Mouse (Mus musculus) heart, adult 11 months (tissue): ENCODE measurements around the gene Jag2.

Source experiments
- DNase-seq: peaks from one replicate; pipeline ENCODE4 v3.0.0; 2022

The Jag2 gene

DNA sequence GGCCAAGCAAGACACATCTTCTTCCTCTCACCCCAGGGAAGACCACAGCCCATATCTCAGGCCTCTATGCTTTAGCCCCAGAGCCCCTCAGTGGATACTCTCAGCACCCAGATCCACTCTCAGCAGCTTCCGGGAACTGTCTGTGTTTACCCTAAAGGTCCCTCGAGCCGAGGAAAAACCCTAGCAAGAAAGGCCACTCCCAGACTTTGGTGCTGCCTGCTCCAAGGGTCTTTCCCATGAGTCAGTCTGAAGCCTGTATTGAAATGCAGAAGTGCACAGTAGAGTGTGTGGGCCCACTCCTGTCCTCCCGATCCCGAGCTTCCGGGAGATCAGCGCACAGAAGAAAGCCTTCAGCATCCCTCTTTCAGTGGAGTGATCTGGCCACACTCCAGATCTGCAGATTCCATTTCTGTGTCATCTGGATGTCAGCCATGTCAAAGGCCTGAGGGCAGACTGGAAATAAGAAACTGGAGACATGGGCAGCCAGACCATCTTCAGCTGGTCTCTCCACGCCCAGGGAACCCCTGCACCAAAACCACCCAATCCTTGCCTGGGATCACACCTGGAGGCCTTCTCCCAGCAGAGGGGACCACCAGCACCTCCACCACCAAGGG is 63.0 kb downstream of the Jag2 start:
- DNase-seq = peak; percentile 90

DNA sequence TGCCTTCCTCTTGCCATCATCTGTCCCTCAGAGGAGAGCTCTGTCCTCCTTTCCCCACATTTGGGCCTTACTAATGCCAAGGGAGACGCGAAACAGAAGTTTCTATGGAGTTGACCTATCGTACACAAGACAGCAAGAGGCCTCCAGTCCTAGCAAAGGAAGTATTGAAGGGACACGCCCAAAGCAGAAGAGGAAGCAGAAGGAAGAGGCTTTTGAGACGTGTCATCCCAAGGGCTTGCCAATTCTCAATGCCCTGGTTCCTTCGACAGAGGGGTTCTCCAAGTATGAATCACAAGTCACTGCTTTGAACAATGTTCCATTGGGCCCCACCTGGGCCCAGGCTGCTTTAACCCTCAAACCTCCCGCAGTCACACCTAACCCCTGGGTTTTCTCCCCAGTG is 64.8 kb downstream of the Jag2 start:
- DNase-seq = peak; percentile 94

DNA sequence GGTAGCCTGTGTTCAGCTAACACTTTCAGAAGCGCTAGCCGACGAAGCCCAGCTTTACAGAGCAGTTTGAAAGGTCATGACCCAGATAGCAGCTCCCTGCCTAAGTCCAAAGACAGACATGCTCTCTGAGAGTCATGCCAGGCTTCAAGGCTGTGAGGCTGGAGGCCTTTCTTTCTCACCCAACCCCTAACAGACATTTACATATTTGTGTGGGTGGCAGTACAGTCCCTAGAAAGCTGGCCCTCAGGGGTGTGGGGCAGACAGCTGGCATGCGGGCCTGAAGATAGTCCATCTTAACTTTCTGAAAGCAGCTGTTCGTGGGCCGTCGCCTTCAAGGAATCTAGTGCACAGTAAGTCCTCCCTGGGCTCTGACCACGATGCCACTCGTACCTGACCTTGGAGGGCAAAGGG is 67.7 kb downstream of the Jag2 start:
- DNase-seq = peak; percentile 88

DNA sequence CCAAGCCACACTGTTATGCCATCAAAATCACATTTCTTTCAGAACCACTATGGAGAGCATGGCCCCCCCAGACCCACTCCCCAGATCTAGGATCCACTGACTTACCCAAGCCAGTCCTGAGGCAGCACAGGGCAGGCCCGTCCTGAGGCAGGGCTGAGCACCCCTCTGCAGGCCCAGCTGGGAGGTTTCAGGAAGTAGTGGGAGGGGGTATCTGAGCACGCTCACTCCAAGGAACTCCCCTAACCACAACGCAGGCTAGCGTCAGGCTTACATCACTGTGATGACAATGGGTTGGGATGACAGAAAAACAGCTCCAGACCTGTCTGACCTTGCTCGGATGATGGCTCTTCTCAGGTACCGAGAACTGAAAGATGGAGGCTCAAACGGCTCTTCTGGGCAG is 68.8 kb downstream of the Jag2 start:
- peak; percentile 94 for DNase-seq

DNA sequence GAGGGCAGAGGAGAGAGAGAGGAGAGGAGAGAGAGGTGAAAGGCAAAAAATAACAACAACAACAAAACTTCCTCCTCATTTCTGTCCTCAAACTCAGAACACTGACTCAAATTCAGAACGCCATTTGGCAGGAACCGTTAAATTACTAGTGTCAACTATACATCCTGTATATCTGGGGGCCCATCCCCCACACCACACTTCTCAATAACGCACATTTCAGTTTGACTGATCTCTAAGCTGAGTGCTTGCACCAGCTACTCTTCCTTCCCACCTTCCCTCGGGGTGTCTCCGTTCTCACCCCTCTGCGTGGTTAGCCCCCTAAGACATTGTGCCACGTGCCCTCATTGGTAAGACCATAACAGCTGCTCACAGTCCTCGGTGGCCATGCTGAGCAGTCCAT is 69.6 kb downstream of the Jag2 start:
- no peak for DNase-seq

DNA sequence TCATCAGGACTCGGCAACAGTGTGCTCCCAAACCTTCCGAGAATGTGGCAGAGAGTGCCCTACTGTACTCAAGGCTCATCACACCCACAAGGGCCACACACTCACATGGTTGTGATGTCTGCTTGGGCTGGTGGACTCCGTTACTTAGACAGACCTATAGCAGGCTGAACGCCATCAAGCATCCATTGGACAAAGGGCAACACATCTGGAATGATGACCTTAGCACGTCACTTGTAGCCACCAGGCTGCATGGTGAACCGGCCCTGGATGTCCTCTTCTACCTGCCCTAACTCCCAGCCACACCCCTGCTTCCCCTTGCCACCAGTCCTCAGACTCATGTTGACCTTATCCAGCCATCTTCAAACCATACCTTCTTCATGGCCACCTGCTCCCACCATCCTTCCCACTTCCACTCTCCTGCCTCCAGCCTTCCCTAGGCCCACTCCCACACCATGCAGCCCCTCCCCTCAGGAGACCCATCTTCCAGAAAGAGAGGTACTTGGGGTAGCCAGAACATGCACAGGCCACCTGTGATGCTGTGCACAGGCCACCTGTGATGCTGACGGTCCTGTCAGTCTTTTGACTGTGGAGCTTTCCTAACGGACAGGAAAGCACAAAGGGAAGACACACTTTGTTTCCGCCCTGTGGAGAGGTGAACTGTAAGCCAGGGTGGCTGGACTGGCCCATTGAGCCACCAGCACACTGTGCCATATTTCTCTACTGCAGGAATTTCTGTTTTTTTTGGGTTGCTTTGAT is 70.8 kb downstream of the Jag2 start:
- DNase-seq = peak; percentile 85
